Mouse (Mus musculus) right cerebral cortex, adult 18-20 months (tissue): ENCODE measurements at regions not wholly inside any gene's neighbourhood (a gene's known extent, or its start where the extent isn't known, plus 50 kb on each side); places are given as distances from the start of the nearest gene placed in this dataset.

ENCODE experiments used
- DNase-seq: peaks from one replicate; pipeline ENCODE4 v3.0.0; 2022; ENCODE audit warnings: mixed read lengths

DNA sequence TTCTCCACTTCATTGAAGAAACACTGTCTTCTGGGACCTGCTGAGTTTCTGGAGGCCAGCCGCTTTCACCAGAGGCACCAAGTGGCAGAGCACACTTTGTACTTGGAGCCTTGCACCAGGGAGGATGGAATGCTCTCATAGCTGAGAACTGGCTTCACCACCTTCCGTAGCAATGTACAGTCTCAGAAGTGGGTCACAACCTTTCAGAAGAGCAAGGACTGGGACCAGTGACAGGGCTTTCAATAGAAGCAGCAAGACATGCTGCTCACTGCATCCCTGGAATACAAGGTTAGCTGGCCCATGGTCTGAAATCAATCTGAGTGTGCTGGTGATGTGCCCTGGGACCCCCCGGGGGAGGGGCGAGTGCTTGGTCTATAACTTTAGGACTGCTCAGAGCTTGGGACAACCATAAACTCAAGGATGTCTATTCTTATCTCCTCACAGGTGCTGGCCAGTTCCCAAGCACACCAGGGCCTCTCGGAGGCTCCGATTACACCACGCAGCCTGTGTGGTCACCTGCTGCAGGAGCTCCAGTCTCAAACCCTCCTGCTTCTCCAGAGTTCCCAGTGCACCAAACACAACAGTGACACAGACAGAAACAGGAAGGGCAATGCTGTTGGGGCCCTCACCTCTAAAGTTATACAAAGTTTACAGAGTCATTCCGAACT is 114.4 kb upstream of the Tmem45b start:
- DNase-seq: no peak

DNA sequence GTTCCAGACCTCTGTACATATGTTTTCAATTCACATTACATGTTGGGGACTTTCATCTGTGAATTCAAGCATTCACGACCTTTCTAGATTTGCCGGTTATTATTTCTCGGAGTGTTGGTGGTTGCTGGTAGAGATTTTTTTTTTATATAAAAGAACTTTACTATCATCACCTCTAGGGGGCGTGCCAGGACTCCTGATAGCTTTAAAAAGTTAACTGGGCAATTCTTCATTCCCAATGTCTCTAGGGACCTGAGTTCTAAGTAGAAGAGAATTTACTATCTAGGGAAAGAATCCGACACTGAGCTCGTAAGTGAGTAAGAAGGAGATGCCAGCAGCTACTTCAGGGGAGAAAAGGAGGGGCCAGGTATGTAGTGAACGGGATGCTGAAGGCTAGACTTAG is 112.8 kb upstream of the Tmem45b start:
- peak; percentile 27 for DNase-seq

DNA sequence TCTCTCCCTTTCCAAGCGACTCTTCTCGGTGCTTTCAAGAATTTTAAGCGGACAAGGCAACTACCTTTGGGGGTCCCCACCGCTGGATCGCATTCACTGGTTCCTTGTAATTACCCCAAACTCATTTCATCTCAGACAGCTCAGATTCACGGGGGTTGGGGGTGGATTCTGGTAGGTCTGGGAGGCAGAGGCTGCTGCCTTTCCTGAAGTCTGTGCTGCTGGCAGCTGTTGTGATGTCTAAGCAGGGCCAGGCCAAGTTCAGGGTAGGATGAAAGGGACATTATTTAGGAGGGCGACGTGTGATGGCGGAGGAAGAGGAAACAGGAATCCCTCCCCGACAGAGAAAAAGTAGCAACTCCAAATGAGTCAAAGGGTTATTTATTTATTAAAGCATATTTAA is 102.8 kb upstream of the Tmem45b start:
- DNase-seq: no peak

DNA sequence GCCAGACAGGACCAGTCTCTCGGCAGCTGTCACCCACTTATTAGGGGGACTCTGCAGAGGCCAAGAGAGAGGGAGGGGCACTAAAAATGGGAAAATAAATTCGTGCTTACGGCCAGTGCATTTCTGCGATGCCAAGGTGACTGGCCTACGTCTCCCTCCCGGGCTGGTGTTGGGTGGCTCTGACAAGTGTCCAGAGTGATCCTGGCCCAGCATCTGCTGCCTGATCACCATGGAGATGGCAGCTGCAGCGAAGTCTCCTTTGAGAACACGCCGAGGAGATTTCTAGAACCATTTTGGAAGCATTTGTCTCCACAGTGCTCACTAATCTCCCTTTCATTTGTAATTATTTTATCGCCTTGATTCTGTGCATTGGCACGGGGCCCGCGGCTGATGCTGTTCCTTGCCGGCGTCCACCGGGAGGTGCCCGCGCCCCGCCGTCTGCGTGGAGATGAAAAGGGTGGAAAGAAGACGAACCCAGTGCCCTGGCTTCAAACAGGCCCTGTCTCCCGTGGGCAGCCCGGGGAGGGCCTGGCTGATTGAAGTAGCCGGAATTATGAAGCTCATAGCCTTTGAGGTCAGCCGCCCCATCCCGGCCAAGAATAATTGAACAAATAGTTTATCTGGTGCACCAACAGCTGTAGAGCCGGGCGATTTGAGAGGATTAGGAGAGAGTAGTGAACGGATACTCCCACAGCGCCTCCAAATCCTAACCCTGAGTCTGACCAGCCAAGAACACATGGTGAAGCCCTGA is 102.2 kb upstream of the Tmem45b start:
- DNase-seq: no peak

DNA sequence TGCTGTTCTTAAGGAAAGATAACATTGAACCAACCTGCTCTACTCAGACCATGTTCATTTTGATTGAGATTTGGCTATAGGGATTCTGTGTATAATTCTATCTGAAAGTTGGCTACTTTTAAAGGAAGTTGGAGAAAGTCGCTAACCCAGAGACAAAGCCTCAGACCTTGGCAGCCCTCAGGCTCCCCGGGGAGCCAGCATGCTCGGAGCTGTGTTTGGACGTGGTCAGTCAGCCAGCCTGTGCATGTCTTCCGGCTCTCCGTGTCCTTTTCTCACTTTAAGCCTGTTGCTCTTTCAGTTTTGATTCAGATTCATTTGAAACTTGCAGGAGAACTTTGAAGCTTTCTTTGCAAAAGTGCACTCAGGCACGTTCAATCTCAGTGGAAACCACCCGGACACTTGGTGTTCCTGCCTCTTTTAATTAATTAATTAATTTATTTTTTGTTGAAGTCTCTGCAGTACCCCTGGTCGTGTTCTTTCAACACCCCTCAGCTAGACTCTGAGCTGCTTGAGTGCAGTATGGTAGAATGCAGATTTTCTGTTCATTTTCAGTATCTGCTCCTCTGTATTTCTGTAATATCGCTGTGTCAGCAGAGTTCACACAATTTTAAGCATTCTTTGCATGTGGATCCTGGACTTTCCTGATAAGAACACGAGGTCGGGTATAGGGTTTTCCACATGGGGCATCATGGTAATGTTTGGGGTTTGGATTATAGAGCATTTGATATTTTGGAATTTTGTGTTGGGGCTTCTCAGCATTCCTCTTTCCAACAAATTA is 100.9 kb upstream of the Tmem45b start:
- DNase-seq: no peak

DNA sequence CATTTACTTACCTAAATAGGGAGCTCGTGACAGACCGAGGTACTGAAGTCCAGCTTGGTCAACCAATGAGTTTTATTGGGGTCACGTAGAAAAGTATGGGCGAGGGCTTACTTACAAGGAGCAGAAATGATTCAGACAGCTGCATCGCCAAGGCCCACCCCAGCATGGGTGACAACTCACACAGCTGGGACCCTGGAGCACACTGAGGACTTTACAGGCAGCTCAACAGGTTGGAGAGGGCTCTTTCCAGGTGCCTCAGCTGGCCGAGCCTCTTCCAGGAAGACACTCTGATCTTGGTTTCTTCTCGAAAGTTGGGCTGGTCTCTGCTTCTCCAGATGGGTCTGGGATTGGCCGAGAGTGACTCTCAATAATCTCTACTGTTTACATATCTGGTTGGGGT is 99.3 kb upstream of the Tmem45b start:
- DNase-seq: no peak

DNA sequence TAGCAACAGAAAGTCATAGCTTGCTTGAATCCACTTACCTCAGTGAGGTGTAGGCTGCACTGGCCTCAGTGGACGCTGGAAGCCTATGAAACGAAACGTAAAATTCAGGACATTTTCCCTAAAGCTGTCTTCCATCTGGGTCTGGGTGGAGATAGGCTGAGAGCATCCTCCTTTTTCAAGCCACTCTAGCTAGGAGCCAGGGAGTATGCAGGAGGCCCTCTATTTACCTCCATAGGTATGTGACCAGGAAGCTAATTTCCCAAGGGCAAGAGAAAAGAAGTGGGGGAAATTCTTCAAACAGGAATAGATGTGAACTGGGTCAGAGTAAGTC is 95.9 kb upstream of the Tmem45b start:
- no peak for DNase-seq

DNA sequence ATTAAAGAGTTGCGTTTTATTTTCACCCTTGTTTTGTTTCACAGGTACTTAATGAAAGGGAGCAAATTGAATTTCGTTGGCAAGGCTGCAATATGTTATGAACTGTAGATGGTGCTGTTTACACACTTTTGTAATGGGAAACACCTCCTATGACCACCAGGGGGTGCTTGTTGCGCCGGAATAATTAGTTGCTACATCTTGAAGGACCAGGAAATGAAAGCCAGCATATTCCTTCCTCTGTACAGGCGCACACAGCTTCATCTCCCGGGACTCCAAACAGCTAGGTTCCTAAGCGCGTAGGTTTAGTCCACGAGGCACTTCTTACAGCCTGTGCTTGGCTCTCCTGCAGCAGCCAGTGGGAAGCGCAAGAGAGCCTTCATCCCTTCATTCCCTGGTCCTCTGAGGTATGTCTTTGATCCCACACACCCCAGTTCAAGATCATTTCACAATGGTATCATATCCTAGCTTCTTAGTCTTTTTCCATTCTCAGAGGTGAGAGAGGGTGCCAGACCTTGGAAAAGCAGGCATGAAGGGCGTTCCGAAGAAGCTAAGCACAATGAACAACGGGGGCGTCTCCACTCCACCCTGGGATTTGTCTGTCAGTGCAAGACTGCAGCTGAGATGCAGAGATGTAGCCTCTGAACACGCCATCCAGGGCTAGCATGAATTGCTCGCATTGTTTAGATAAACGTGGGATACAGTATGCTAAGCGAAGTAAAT is 95.4 kb upstream of the Tmem45b start:
- peak; percentile 79 for DNase-seq

DNA sequence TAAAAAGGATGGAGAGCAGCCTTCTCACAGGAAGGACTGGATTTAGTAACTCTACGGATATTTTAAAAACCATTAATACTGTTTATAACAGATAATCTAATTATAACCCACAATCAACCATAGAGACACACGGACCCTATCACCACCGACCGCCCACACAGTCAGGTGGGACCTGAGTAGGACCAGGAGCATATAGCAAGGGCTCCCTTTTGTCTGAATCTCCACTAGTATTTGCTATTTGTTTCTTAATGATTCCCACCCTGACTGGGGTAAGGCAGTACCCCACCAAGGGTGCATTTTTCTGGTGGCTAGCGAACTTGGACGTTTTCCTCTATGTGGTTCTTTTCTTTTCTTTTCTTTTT is 79.4 kb upstream of the Tmem45b start:
- no peak for DNase-seq

DNA sequence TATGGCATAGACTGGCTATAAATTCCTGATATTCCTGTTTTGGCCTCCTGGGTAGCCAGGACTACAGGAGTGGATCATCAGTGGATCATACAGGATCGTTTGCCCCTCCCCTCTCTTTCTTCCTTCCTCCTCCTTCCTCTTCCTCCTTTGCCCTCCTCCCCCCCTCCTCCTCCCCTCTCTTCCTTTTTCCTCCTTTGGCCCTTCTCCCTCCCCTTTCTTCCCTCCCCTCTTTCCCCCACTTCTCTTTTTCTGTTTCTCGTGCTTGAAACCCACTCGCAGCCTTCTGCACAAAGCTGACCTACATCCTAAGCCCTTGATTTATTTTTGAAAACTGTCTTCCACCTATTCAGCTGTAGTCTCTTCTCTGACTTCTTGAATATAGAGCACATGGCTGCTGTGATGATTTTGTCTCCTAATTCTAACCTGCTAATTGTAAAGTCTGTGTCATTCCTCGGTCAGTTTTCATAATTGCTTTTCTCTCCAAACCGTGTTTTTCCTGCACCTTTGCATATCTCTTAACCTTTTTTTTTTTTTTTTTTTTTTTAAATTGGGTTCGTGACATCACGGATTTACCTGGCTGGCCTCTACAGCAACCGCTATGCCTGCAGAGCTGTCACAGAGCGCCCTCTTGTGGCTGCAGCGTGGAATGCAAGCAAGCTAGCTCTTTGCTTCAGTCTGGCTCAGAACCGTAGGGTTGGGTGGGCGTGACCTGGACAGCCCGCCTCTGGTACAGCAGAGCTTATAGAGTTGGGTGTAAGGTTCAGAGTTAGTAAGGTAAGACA is 78.8 kb upstream of the Tmem45b start:
- DNase-seq: peak; percentile 76

DNA sequence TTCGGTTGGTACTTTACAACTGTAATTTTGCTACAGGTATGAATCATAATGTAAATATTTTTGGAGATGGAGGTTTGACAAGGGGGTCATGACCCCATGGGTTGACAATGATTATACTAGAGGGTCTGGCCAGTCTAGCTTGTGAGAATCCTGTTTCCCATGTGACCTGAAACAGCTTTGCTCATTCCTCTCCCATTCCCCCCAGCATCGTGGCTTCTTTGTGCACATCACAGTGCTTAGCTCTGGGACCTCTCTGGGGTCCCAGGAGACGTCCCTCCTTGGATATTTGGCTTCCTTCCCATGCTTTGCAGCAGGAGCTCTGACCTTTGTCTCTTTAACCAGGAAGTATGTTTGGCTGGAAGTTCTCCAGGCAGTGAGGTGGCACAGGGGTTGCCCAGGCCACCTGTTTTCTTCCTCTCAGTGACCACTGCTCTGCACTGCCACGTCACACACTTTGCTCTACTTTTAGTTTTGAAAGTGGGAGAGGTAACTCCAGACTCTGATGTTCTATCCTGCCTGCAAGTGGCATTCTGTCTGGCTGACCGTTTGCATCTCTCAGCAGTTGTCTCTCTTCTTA is 77.4 kb upstream of the Tmem45b start:
- no peak for DNase-seq

DNA sequence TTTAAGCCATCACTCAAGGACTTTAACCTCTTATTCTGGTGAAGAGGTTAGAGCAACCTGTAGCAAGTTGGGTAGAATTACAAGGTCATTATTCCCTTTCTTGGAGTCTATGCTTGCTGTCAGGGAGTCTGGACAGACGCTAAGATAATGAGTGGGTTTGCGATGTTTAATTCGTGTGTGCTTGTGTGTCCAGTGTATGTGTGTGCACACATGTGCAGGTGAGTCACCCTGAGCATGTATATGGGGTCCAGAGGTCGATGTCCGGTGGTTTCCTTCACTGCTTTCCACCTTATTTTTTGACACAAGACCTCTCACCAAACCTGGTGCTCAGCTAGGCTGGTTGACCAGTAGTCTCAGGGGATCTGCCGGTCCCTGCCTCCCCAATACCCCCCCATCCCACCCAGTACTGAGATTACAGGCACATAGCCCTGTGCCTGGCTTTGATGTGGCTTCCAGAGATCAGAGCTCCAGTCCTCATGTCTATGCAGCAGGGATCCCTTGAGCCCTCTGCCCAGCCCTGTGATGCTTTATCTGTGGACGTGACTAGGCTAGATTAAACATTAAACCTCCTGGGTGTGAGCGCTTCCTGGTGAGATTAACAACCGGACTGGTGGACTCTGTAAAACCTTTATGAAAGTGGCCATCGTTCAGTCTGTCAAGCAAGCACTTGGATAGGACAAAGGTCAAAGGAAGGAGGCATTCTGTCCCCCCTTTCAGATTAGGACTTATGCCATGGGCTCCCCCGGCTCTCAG is 74.4 kb upstream of the Tmem45b start:
- DNase-seq: no peak

DNA sequence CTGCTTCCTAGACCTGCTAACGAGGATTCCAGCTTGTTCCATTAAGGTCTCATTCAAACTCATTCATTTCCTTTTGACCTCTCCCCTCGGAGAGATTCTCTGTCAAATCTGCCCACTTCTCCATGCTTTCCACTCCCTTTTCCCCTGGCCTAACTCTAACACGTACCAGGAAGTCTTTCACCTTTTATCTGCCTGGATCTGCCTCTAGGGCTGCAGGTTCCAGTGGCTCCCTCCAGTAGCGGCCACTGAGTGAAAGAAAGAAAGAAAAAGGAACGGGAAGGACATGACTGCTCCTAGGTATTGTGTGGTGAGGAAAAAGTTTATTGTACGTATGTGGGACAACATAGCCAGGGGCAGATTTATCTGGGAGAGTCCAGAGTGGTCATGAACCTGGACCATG is 64.8 kb upstream of the Tmem45b start:
- no peak for DNase-seq

DNA sequence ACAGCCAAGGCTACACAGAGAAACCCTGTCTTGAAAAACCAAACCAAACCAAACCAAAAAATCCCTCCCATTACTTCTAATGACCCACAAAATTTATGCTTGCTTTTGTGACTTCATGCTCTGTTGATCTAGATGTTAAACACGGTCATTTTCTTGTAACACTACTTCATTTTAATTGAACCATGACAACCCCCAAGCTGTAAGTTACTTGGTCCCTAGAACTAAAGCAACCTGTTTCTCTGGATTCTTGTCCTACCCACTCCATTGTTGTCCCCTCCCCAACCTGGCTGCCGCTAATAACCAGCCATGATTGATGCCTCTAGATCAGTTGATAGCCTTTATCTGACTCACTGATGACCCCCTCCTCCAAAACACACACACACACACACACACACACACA is 63.0 kb upstream of the Tmem45b start:
- no peak for DNase-seq
